Comparison of ENCODE assay signal across 8 mouse cellular contexts in the genomic region with DNA sequence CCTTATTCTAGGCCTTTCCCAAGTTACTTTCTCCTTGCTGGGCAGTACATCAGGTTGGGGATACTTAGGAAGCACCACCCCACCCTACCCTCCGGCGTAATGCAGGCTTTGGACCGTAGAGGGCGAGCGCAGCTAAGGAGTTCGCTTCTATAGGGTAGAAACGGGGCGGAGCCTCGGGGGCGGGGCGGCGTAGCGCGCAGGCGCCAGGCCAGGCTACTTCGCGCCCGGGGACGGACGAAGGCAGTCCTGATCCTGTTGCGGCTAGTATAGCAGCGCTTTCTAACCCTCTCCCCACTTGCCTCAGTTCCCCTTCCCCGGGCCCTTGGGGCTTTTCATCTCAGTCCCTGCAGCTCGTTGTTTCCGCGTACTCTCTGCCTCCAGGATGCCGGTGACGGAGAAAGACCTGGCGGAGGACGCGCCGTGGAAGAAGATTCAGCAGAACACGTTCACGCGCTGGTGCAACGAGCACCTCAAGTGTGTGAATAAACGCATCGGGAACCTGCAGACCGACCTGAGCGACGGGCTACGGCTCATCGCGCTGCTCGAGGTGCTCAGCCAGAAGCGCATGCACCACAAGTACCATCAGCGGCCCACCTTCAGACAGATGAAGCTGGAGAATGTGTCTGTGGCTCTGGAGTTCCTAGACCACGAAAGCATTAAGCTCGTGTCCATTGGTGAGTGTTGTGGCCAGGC. TPM values are rescaled to one million over a fixed set of nuclear protein-coding genes. Genes with fewer than 3 reads are reported as not detected.
A peak's percentile ranks its signal among the peaks of the same experiment; 100 is the strongest.
DNase-seq lines count a peak whose midpoint lies in the region; ATAC-seq lines count a peak whose summit lies in the region.

A gene (plus strand): TSS at position 188 of the 693 bp plus-strand sequence.

- peak within 1 kb of the TSS; percentile 81 for H3K9ac ChIP-seq in midbrain, embryonic 11.5 days (ENCODE audit: low read length)

- no peaks in the 10 kb centered on the region; the same call in 1 of the 2 replicates for H3K36me3 ChIP-seq in embryonic facial prominence, embryonic 10.5 days (replicated peaks)
- H3K36me3 ChIP-seq in midbrain, embryonic 11.5 days (ENCODE audit: control insufficient read depth, insufficient read depth, low read length): no peaks in the 10 kb centered on the region

- peak within 1 kb of the TSS; percentile 82 for H3K4me3 ChIP-seq in embryonic facial prominence, embryonic 10.5 days
- H3K4me3 ChIP-seq in midbrain, embryonic 11.5 days (ENCODE audit: low read depth, low read length): peak within 1 kb of the TSS; percentile 61

- DNase-seq in adrenal gland, postnatal 25 days: peak; percentile 98
- DNase-seq in embryonic facial prominence, embryonic 10.5 days (ENCODE audit: low spot score): peak; percentile 97
- peak; percentile 100 for DNase-seq in heart, adult 11 months
- DNase-seq in kidney, adult 11 months: peak; percentile 94
- DNase-seq in left cerebral cortex, postnatal 4 days: peak; percentile 98
- DNase-seq in midbrain, embryonic 11.5 days (ENCODE audit: low spot score, missing footprints): peak; percentile 100
- peak; percentile 98 for DNase-seq in right cerebral cortex, postnatal 4 days
- peak; percentile 94 for DNase-seq in yolk sac, embryonic 10.5 days (ENCODE audit: low spot score)

- H3K9me3 ChIP-seq in embryonic facial prominence, embryonic 10.5 days: no peaks in the 10 kb centered on the region
- H3K9me3 ChIP-seq in midbrain, embryonic 11.5 days (ENCODE audit: control insufficient read depth, low read length): no peaks in the 10 kb centered on the region

- ATAC-seq in midbrain, embryonic 11.5 days (ENCODE audit: low FRiP score): peak; percentile 98

- intact Hi-C loops in left cerebral cortex, postnatal 4 days (cut with DNase I): loop anchor here (5.0 kb wide), 2 partner anchors 49 to 119 kb away; no protein-coding TSS in a partner anchor

- 0 out of 2 replicates have a peak, but pooled peaks cover 4% of the 10 kb centered on the region for H3K27me3 ChIP-seq in embryonic facial prominence, embryonic 10.5 days (replicated peaks; ENCODE audit: low read depth, poor library complexity, severe bottlenecking)
- no peaks in the 10 kb centered on the region for H3K27me3 ChIP-seq in midbrain, embryonic 11.5 days (ENCODE audit: control insufficient read depth, insufficient read depth, low read length)

- whole genome bisulfite sequencing in embryonic facial prominence, embryonic 10.5 days: under 1% methylated on average over 49 of the region's 49 CpGs
- WGBS in midbrain, embryonic 11.5 days: under 1% methylated on average over 49 of the region's 49 CpGs

- H3K27ac ChIP-seq in embryonic facial prominence, embryonic 10.5 days (replicated peaks): peak within 1 kb of the TSS; percentile 89
- no peak within 1 kb of the TSS for H3K27ac ChIP-seq in midbrain, embryonic 11.5 days (ENCODE audit: low read depth, low read length)

- peak within 1 kb of the TSS; percentile 98 for H3K4me2 ChIP-seq in midbrain, embryonic 11.5 days

- H3K4me1 ChIP-seq in embryonic facial prominence, embryonic 10.5 days: peaks cover 48% of the 10 kb centered on the region
- peaks cover 10% of the 10 kb centered on the region for H3K4me1 ChIP-seq in midbrain, embryonic 11.5 days (ENCODE audit: control insufficient read depth, insufficient read depth, low read length)

RNA-seq across cellular contexts. Expression of the gene that starts here (rescaled TPM):
- total RNA-seq in adrenal gland, postnatal 25 days (2021): 44.3 and 47.9 TPM in 2 replicates
- 20.4 and 22.5 TPM in 2 replicates for polyA plus RNA-seq in embryonic facial prominence, embryonic 10.5 days (2016; fragmentation: Nextera tagmentation; extraction: Ambion mirVana)
- 10 to 100 TPM; 36.3 to 44.4 TPM for total RNA-seq in left cerebral cortex, postnatal 4 days (2021)
- 10.9 and 12.0 TPM in 2 replicates for polyA plus RNA-seq in midbrain, embryonic 11.5 days (2014; fragmentation: Nextera tagmentation; extraction: Ambion mirVana)
